Mouse (Mus musculus) testis, adult 2 months (tissue): ENCODE measurements around the gene Zap70.

Experiments
- CTCF ChIP-seq: fragments of 200-500 bp; IDR thresholded peaks from 2 replicates; pipeline ENCODE4 v1.5.1; 2012; ENCODE audit warnings: low read depth, mild to moderate bottlenecking, inconsistent platforms, low read length, moderate library complexity; ENCODE audit not compliant: control insufficient read depth, insufficient read depth, insufficient replicate concordance
- POLR2A ChIP-seq: fragments of 200-500 bp; IDR thresholded peaks from 2 replicates; pipeline ENCODE4 v1.6.1; 2012; ENCODE audit warnings: low read depth, mild to moderate bottlenecking, inconsistent platforms, low read length, moderate library complexity; ENCODE audit not compliant: control insufficient read depth

GRCm38 (mm10) chr1:36723146-36724056 is 38.2 kb upstream of the Zap70 start:
- TF ChIP-seq CTCF (no peak), POLR2A (no peak)
